Mouse (Mus musculus) liver, postnatal 0 days (tissue): Measurements from ENCODE around the gene Hist1h3c. TPM values are rescaled to one million over a fixed set of nuclear protein-coding genes. Genes with fewer than 3 reads are reported as not detected.
A peak's percentile ranks its signal among the peaks of the same experiment; 100 is the strongest.

Experiments
- ATAC-seq: fragments of 200-750 bp; cut with Nextera tagmentation; 2 replicates; pipeline ENCODE4 v1.8.0; 2017; ENCODE audit warnings: mild to moderate bottlenecking, moderate library complexity
- DNase-seq: peaks from one replicate; pipeline ENCODE4 v3.0.0-alpha.2; 2016
- H3K27ac ChIP-seq: fragments of 300-500 bp; sonication (generic); 2 replicates; pipeline ENCODE4 v1.5.1; 2014; ENCODE audit warnings: antibody characterized with exemption, moderate library complexity, mild to moderate bottlenecking, low read depth
- H3K27me3 ChIP-seq: fragments of 300-500 bp; sonication (generic); 2 replicates; pipeline ENCODE4 v1.6.1; 2014; ENCODE audit warnings: low read length, control low read depth, mixed read lengths; ENCODE audit not compliant: insufficient read depth
- H3K36me3 ChIP-seq: fragments of 300-500 bp; sonication (generic); replicated peaks from 2 replicates; pipeline ENCODE4 v1.6.1; 2014; ENCODE audit warnings: mild to moderate bottlenecking, control low read depth, low read length, moderate library complexity, mixed read lengths; ENCODE audit not compliant: insufficient read depth
- H3K4me1 ChIP-seq: fragments of 300-500 bp; sonication (generic); 2 replicates; pipeline ENCODE4 v1.6.1; 2014; ENCODE audit warnings: antibody characterized with exemption, mild to moderate bottlenecking, control low read depth; ENCODE audit not compliant: insufficient read depth
- H3K4me2 ChIP-seq: fragments of 300-500 bp; sonication (generic); 2 replicates; pipeline ENCODE4 v1.6.1; 2014; ENCODE audit warnings: low read depth, mild to moderate bottlenecking, low read length, moderate library complexity, mixed read lengths
- H3K4me3 ChIP-seq: fragments of 300-500 bp; sonication (generic); 2 replicates; pipeline ENCODE4 v1.5.1; 2014; ENCODE audit warnings: low read depth, low read length
- H3K9ac ChIP-seq: fragments of 300-500 bp; sonication (generic); replicated peaks from 2 replicates; pipeline ENCODE4 v1.6.1; 2014; ENCODE audit warnings: mild to moderate bottlenecking, moderate library complexity
- H3K9me3 ChIP-seq: fragments of 300-500 bp; sonication (generic); 2 replicates; pipeline ENCODE4 v1.6.1; 2016; ENCODE audit warnings: mild to moderate bottlenecking, control low read depth, low read length, mixed read lengths
- CTCF ChIP-seq: sonication (generic); IDR thresholded peaks from 2 replicates; pipeline ENCODE4 v1.5.1; 2016; ENCODE audit warnings: antibody characterized with exemption, low read depth
- EP300 ChIP-seq: IDR thresholded peaks from 2 replicates; pipeline ENCODE4 v1.6.1; 2016; ENCODE audit warnings: antibody characterized with exemption, low read depth, mild to moderate bottlenecking
- WGBS: fragments of 180-500 bp; shearing (Covaris S2); extraction: QIAGEN DNeasy Blood & Tissue Kit; methylation state at CpG from one replicate; pipeline ENCODE4 v1.1.7; 2014; ENCODE audit not compliant: insufficient replicate concordance; 5-methylcytosine and 5-hydroxymethylcytosine counted together
- polyA plus RNA-seq: library from polyadenylated mRNA; unstranded; fragments of >200 nt; fragmentation: Nextera tagmentation; extraction: Ambion mirVana; gene quantifications from 2 replicates; pipeline ENCODE4 v1.2.1, GENCODE M21; 2015

The Hist1h3c gene
- polyA plus RNA-seq, 1 experiment from 2014 or later: 3.5 TPM

- Histone ChIP-seq H3K4me2 (no peak overlapping the region), H3K4me3 (no peak overlapping the region), H3K9ac (no peak overlapping the region), H3K27ac (0 out of 2 replicates have a peak overlapping the region, but pooled peaks have one; percentile 52), H3K9me3 (no peaks in the 10 kb centered on the region), H3K4me1 (no peaks in the 10 kb centered on the region; the same call in 1 of the 2 replicates), H3K27me3 (no peaks in the 10 kb centered on the region), H3K36me3 (no peaks in the 10 kb centered on the region)
- no peak for ATAC-seq
- DNase-seq: peak; percentile 11
- no peak for TF ChIP-seq CTCF
- no peak for TF ChIP-seq EP300
- 58% methylated on average over 4 of the region's 4 CpGs for WGBS
Observed at GRCm38 (mm10) chr13:23702220-23702619, 43.2 kb downstream of the Hist1h3c start.

GRCm38 (mm10) chr13:23700786-23701520 lies 44.4 kb downstream of the Hist1h3c start:
- 15% methylated on average over 8 of the region's 8 CpGs for WGBS
- no peak for TF ChIP-seq EP300
- peak; percentile 96 for TF ChIP-seq CTCF
- Histone ChIP-seq H3K27ac (no peak overlapping the region), H3K9me3 (no peaks in the 10 kb centered on the region), H3K27me3 (no peaks in the 10 kb centered on the region), H3K4me1 (peaks cover 7% of the 10 kb centered on the region), H3K36me3 (no peaks in the 10 kb centered on the region), H3K4me3 (no peak overlapping the region), H3K4me2 (peak overlapping the region; percentile 11; the same call in 1 of the 2 replicates), H3K9ac (no peak overlapping the region)
- DNase-seq (peak; percentile 76), ATAC-seq (peak; percentile 54)

- no peak overlapping the region for H3K4me2 ChIP-seq
- no peaks in the 10 kb centered on the region for H3K27me3 ChIP-seq
- no peaks in the 10 kb centered on the region for H3K36me3 ChIP-seq
- WGBS: 65% methylated on average over 3 of the region's 3 CpGs
- TF ChIP-seq CTCF: 0 out of 2 replicates have a peak, but pooled peaks have one; percentile 12
- TF ChIP-seq EP300: no peak
- no peak overlapping the region for H3K27ac ChIP-seq
- peaks cover 12% of the 10 kb centered on the region for H3K4me1 ChIP-seq
- H3K9ac ChIP-seq: no peak overlapping the region
- no peaks in the 10 kb centered on the region for H3K9me3 ChIP-seq
- no peak for ATAC-seq
- DNase-seq: peak; percentile 7
- H3K4me3 ChIP-seq: no peak overlapping the region
Observed at GRCm38 (mm10) chr13:23699767-23700166, 45.6 kb downstream of the Hist1h3c start.

- Histone ChIP-seq H3K36me3 (no peaks in the 10 kb centered on the region), H3K27ac (peak overlapping the region; percentile 77), H3K4me2 (peak overlapping the region; percentile 73), H3K4me3 (no peak overlapping the region), H3K9me3 (no peaks in the 10 kb centered on the region), H3K4me1 (peaks cover 12% of the 10 kb centered on the region), H3K9ac (peak overlapping the region; percentile 38), H3K27me3 (no peaks in the 10 kb centered on the region)
- WGBS: 70% methylated on average over 6 of the region's 6 CpGs
- TF ChIP-seq CTCF: no peak
- no peak for TF ChIP-seq EP300
- DNase-seq: peak; percentile 9
- ATAC-seq: no peak
Observed at GRCm38 (mm10) chr13:23698996-23699395, 46.4 kb downstream of the Hist1h3c start.

DNA sequence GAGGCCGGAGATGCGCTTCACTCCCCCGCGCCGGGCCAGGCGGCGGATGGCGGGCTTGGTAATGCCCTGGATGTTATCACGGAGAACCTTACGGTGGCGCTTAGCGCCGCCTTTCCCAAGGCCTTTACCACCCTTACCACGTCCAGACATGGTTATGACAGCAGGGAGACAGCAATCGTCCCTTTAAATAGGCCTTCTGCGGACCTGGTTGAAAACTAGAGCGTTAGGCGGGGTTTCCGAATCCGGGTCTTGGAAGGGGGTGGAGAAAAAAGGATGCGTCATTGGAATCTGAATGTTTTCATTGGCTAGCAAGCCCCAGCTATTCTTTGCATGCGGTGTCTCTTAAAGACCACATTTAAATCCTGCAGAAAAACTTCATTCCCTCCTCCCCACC lies 47.1 kb downstream of the Hist1h3c start, which contains the start of gene Hist1h4c:
TSS of gene Hist1h4c (minus strand) at position 155 of the 394 bp plus-strand sequence.
- peaks cover 3% of the 10 kb centered on the region; the same call in 1 of the 2 replicates for H3K36me3 ChIP-seq
- H3K4me1 ChIP-seq: peaks cover 12% of the 10 kb centered on the region
- peak within 1 kb of the TSS; percentile 85 for H3K9ac ChIP-seq
- H3K4me3 ChIP-seq: peak within 1 kb of the TSS; percentile 54
- no peaks in the 10 kb centered on the region for H3K27me3 ChIP-seq
- DNase-seq: peak; percentile 98
- H3K27ac ChIP-seq: peak within 1 kb of the TSS; percentile 98
- H3K9me3 ChIP-seq: no peaks in the 10 kb centered on the region
- ATAC-seq: peak; percentile 90
- H3K4me2 ChIP-seq: peak within 1 kb of the TSS; percentile 73
- WGBS: under 1% methylated on average over 21 of the region's 22 CpGs
- TF ChIP-seq EP300 (peak; percentile 96), CTCF (peak; percentile 34)

- H3K4me1 ChIP-seq: peaks cover 12% of the 10 kb centered on the region
- TF ChIP-seq CTCF: peak; percentile 91
- TF ChIP-seq EP300: peak; percentile 20; the same call in 1 of the 2 replicates
Observed at GRCm38 (mm10) chr13:23697491-23698299, 47.7 kb downstream of the Hist1h3c start.

More at GRCm38 (mm10) chr13:23697491-23698299, 47.7 kb downstream of the Hist1h3c start:
- Histone ChIP-seq H3K9me3 (no peaks in the 10 kb centered on the region), H3K4me3 (peak overlapping the region; percentile 54), H3K9ac (peak overlapping the region; percentile 85), H3K36me3 (peaks cover 3% of the 10 kb centered on the region; the same call in 1 of the 2 replicates), H3K27ac (peak overlapping the region; percentile 98), H3K27me3 (no peaks in the 10 kb centered on the region), H3K4me2 (peak overlapping the region; percentile 73)
- DNase-seq: peak; percentile 80
- WGBS: under 1% methylated on average over 21 of the region's 32 CpGs
- ATAC-seq: peak; percentile 33
